Mouse (Mus musculus): ENCODE measurements at regions not wholly inside any gene's neighbourhood (a gene's known extent, or its start where the extent isn't known, plus 50 kb on each side); places are given as distances from the start of the nearest gene placed in this dataset.
A peak's percentile ranks its signal among the peaks of the same experiment; 100 is the strongest.

GRCm38 (mm10) chr13:30085446-30085845, 50.8 kb upstream of the Mboat1 start:
- DNase-seq, result no peak
- intact Hi-C loops (cut with DNase I), result loop anchor here (1.0 to 5.0 kb wide), 2 partner anchors 98 to 230 kb away; partner anchors contain the start of genes Cdkal1 and E2f3

DNA sequence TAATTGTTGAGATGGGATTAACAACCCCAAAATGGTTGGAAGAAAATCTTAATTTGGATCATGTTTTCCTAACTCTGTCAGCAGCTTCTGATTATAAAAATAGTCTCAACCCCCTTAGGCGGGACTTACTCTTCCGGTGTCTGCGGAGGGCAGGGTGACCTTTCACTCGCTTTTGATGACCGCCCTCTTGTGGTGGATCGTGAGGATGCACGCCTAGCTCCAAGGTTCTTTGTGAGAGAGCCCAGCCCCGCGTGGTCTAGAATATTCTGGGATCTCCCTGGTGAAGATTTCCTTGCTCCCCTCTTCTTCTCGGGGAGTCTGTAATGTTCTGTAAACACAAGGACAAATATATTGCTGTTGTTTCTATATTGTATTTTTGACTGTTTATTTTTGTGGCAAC, 51.3 kb upstream of the Mboat1 start:
- intact Hi-C loops (cut with DNase I), result loop anchor here (1.0 to 5.0 kb wide), 2 partner anchors 98 to 230 kb away; partner anchors contain the start of genes Cdkal1 and E2f3
- peak; percentile 73 to 78 for DNase-seq

DNA sequence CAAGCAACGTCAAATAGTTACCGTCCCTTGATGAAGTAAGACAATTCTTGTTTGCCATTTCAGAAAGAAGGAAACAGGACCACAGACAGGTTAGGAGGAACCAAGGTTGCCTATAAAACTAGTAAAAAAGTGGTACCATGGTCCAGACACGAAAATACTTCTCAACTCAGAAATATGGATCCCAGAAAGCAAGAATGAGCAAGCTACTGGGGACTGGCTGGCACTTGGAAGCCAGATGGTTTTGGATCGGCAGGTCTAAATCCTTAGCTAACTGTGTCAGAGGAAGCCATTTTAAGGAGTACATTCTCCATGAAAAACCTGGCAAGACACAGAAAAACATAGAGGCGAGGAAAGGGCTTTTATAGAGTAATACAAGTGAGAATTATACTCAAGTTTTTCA, 51.9 kb upstream of the Mboat1 start:
- intact Hi-C loops (cut with DNase I), result loop anchor here (1.0 kb wide), 1 partner anchor 225 kb away; no protein-coding TSS in a partner anchor
- DNase-seq, result no peak

- DNase-seq, result no peak
- intact Hi-C loops (cut with DNase I), result loop anchor here (1.0 kb wide), 1 partner anchor 225 kb away; no protein-coding TSS in a partner anchor
Measured at GRCm38 (mm10) chr13:30083949-30084348, 52.3 kb upstream of the Mboat1 start.

DNA sequence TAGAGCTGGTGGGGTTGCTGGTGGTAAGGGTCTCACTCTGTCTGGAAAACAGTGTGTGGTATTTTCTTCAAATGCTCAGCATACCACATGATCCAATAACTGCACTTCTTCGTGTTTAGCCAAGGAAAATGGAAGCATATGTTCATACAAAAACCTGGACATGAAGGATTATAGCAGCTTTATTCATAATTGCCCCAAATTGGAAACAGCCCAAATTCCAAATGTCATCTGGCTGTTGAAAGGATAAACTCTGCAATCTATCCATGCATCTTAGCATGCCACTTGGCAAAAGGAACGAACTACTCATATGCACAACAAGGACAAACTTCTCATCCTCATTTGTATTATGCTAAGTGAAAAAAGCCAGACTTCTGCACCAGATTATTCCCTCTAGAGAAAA, 53.5 kb upstream of the Mboat1 start:
- intact Hi-C loops (cut with DNase I), result no loop called here
- no peak for DNase-seq

- DNase-seq, result no peak
- intact Hi-C loops (cut with DNase I), result no loop called here
Measured at GRCm38 (mm10) chr13:30080705-30081474, 55.4 kb upstream of the Mboat1 start.

DNA sequence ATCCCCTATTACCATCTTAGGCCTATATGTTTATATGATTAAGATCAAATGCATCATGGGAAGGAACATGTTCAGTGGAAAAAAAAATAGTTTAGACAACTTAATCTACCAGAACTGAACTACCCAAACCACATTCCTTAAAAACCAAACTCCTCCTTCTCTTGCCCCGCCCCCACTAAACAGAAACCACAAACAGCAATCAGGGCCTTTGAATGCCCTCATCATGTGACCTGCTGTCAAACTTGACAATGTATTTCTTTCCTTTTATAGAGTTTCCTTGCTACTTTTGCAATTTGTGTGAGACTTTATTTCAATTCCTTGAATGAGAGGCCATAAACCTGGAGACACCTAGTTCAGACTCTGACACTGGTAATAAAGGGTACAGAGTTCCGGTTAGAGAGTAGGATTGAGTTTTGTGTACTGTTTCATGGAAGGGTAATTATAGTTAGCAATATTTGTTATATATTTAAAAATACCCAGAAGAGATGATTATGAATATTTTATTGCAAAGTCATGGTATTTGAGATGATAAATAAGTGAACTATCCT, 61.7 kb upstream of the Mboat1 start:
- no peak for DNase-seq
- intact Hi-C loops (cut with DNase I), result no loop called here

GRCm38 (mm10) chr13:30074069-30074468, 62.2 kb upstream of the Mboat1 start:
- DNase-seq, result no peak
- intact Hi-C loops (cut with DNase I), result no loop called here

- intact Hi-C loops (cut with DNase I), result no loop called here
- no peak for DNase-seq
Measured at GRCm38 (mm10) chr13:30069397-30069796, 66.9 kb upstream of the Mboat1 start.

DNA sequence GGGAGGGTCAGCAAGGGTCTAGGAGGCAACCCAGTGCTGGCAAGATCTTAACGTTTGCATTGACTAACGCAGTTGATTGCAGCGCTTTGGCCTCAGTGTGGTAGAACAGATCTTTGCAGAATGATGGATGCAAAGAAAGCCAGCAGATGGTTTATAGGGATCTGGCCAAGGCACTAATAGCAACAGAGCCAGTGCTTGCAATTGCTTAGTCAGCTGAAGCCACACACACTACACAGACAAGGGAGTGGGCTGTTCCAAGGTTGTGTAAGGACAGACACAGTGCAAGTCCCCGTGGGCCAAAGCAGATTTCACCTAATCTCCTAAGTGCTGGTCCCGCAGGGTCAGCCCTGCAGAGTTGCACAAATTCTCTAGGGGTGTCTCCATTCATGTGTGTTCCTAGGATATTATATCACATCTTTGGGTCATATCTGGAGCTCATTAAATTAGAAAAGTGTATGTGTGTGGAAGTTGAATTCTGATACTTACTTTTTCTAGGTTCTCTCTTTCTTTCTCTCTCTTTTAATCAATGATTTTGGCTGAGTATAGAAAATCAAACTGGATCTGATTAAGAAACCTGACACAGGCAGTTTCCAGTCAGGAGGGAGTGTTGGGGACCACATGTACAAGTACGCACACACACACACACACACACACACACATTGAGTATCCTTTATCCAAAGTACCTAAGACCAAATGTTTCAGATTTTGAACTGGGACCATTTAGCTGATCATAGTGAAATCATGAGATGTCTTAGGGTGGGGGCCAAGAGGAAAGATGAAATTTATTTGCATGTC, 68.5 kb upstream of the Mboat1 start:
- intact Hi-C loops (cut with DNase I), result no loop called here
- no peak for DNase-seq

GRCm38 (mm10) chr13:30065520-30065919, 70.8 kb upstream of the Mboat1 start:
- DNase-seq, result no peak
- intact Hi-C loops (cut with DNase I), result no loop called here

GRCm38 (mm10) chr13:30063741-30064140, 72.5 kb upstream of the Mboat1 start:
- intact Hi-C loops (cut with DNase I), result no loop called here
- no peak for DNase-seq

GRCm38 (mm10) chr13:30062285-30062684, 74.0 kb upstream of the Mboat1 start:
- intact Hi-C loops (cut with DNase I), result no loop called here
- no peak for DNase-seq

GRCm38 (mm10) chr13:30055141-30055645, 69.3 kb upstream of the E2f3 start:
- no peak for DNase-seq
- intact Hi-C loops (cut with DNase I), result no loop called here

DNA sequence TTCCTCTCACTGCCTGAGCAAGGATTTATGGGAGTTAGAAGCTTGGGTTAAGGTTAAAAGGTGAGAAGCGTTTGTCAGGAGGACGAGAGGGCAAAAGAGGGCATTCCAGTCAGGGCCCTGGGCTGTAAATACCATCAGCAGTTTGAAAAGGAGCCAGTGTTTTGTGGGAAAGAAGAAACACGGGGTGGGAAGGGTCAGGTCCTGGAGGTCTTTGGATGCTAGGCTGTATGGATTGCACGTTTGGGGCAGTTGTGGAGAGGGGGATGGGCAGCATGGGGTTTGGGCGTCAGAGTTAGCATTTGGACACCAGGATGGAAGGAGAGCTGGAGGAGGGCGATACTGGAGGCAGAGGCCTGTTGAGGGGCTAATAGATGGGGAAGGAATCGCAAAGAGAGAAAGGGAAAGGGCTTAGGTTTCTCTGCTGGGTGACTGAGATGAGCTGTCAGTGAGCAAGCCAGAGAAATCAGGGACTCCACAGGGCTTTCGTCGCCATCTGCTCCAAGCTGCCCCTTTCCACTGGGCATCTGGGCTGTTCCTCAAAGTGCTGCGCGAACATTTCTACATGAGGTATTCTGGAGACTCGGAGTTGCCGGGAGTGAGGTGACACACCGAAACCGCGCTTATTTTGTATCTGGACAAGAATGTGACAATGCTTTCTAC, 66.2 kb upstream of the E2f3 start:
- intact Hi-C loops (cut with DNase I), result no loop called here
- DNase-seq, result no peak

DNA sequence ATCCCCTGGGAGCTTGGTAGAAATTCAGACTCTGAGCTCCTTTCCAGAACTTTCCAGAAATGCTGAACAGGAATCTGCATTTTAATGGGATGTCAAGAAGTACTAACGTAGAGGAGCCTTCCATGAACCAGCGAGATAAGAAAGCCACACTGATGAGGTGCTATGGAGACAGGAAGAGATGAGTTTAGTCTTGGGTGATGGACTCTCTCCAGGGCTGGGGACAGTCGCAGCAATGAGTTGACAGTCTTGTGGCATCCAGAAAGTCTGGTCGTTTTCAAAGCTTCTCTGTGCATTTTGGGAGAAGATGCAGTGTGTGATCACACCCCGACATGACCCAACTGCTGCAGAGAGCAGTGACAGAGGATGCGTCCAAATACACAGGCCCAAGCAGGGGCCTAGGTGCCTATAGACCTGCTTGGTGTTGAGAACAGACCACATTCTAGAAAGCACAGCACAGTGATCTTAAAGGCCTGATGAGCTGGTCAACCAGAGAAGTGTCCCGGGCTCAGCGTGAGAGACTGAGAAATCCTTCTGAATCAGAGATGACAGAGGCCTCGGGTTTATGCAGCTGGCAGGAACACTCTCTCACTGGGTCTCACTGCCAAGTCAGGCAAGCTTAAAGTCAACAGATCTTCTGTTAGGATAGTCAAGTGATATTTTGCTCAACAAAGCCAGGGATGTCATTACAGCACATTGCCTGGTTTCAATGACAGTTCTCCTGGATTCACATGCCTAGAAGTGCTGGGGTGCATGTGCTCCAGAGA, 65.1 kb upstream of the E2f3 start:
- intact Hi-C loops (cut with DNase I), result no loop called here
- DNase-seq, result no peak

DNA sequence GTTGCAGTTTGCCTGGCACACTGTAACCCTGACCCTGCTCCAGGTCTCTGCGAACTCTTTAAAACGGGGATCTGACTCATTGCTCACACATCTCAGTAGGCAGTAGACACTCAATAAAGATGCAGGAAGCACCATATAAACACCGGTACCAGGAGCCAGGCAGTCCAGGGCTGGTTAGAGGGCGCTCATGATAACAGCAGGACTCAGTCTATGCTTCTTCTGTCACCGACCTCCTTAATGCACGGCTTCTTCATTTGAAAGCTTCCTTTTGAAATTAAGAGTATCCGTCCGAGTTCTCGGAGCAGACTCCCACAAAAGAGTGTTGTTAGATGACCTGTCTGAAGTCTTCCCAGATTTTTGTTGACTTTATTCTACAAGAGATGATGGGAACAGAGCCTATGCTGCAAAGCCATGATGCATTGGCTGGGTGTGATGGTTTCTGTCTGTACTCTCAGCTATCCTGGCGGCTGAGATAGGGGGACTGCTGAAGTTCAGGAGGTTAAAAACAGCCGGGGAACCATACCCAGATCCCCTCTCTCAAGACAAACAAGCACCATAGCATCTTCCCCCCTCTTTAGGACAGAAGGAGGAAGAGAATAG, 62.5 kb upstream of the E2f3 start:
- DNase-seq, result no peak
- intact Hi-C loops (cut with DNase I), result no loop called here

DNA sequence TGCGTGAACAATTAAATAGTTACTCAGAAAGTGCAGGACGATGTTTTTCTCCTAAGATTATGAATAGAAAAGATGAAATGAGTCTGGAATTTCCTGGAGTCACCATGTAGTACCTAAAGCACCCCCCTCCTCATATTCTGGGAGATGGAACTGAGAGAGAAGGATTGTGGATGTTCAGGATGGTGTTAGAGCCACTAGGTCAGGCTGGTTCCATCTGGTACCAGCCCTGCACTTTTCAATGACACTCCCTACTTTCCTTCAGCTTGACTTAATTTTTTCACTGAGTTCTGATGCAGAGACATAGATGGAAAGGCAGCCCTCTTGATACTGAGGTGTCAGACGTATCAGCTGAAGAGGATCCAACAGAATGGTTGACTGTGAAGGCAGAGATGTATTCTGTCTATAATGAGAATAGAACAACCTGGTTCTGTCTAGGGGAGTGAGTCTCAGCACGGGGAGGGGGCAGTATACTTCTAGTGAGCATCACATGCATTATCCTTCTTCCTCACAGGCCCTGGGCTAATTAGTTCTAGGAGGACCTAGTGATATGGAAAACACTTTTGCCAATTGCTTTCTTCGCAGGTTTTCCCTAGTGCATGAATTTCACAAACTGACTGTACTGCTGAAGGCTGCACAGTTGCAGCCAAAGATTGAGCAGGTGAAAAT, 60.8 kb upstream of the E2f3 start:
- intact Hi-C loops (cut with DNase I), result no loop called here
- DNase-seq, result no peak

DNA sequence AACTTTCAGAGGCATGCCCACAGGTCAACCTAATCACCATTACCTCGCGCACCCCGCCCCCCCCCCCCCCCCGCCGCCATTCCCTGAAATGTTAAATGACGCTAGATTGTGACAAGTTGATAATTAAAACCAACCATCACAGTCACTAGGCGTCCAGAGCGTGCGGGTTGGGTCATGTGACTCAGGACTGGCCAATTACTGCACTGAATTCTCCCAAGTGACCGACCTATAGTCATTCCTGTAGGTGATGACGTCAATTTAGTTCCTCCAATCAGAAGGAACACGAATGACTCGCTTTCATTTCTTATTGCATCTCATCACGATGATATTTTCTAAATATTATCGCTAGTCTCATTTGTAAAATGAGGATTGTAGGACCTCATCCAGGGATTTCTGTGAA, 60.2 kb upstream of the E2f3 start:
- intact Hi-C loops (cut with DNase I), result no loop called here
- DNase-seq, result no peak
